Mouse (Mus musculus): ENCODE data around the gene Uqcc3. TPM values are rescaled to one million over a fixed set of nuclear protein-coding genes. Genes with fewer than 3 reads are reported as not detected.
"Not testable (repeated sequence)": the region's sequence is repeated elsewhere in the genome, so short reads cannot be mapped to it uniquely, and the experiment has no call there.

The Uqcc3 gene
- polyA plus RNA-seq, 1 experiment, result 19.2 TPM

DNA sequence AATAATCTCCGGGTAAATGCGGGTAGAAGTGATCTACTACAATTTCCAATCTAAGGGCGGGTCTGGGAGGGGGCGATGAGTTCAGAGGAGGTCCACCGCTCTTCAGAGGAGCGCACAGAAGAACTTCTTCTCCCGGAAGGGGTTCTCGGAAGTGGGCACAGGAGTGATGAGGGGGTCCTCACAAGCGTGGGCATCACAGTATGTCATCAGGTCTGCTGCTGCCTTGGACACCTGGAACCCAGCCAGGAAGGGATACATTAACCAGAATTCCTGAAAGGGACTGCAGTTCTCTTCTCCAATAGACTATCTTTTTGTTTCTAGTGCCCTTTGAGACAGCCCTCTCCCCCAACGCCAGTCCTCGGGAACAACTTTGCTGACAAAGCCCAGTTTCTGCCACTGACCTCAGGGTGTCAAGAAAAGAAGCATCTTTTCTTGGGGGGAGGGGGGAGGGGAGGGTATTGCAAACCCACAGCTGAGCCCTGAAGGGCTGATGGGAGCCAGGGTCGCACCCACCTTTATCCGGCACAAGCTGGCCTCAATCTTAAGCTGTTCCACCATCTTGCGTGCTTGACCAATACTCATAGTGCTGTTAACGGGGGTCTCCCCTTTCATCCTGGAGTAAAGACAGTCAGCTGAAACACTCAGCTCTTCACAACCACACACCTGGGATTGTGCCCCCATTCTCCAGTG lies 42.5 kb downstream of the Uqcc3 start:
- Histone ChIP-seq H3K27me3 (ENCODE audit: control insufficient read depth, insufficient read depth, low read length) (no peaks in the 10 kb centered on the region), H3K4me1 (ENCODE audit: control insufficient read depth, insufficient read depth, insufficient read length, low read length) (peaks cover 14% of the 10 kb centered on the region), H3K27ac (ENCODE audit: insufficient read depth, low read depth, low read length) (no peak overlapping the region), H3K36me3 (ENCODE audit: control insufficient read depth, insufficient read depth, low read length) (peaks cover 10% of the 10 kb centered on the region), H3K4me3 (ENCODE audit: low read depth, low read length) (peak overlapping the region; percentile 95)
- no peak for TF ChIP-seq POLR2A (IDR thresholded peaks at IDR 0.05; ENCODE audit: low read depth, low read length)
- WGBS, result 24% methylated on average over 15 of the region's 15 CpGs

DNA sequence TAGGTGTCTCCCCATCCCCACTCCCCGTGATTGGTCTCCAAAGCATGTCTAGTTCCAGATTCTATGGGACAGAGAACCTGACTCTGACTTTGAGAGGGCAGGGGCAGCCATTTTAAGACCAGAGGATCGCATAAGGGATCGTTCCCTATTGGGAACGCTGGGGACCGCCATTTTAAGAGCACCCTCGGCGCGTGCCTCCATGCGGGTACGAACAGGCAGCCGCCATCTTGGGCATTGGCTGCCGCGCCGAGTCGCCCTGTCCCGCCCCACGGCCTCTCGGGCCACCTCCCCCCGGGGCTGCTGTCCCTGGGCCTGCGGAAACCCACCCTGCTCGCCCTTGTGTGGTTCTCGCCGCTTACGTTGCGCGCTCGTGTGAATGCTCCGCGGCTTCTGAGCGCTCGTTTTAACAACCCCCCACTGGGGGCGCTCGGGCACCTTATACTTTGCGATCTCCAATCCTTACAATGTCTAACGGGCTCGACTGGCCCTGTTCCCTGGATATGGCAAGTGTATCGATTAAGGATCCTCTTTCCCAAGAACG lies 43.4 kb downstream of the Uqcc3 start, which contains the start of gene Bscl2:
Bscl2 (plus strand) TSS at position 217 of the 541 bp plus-strand sequence.
- peaks cover 17% of the 10 kb centered on the region for H3K36me3 ChIP-seq (ENCODE audit: control insufficient read depth, insufficient read depth, low read length)
- peak within 1 kb of the TSS; percentile 95 for H3K4me3 ChIP-seq (ENCODE audit: low read depth, low read length)
- H3K4me1 ChIP-seq (ENCODE audit: control insufficient read depth, insufficient read depth, insufficient read length, low read length), result peaks cover 14% of the 10 kb centered on the region
- H3K27ac ChIP-seq (ENCODE audit: insufficient read depth, low read depth, low read length), result peak within 1 kb of the TSS; percentile 65
- no peaks in the 10 kb centered on the region for H3K27me3 ChIP-seq (ENCODE audit: control insufficient read depth, insufficient read depth, low read length)
- TF ChIP-seq POLR2A (IDR thresholded peaks at IDR 0.05; ENCODE audit: low read depth, low read length) (peak; percentile 19), CTCF (IDR thresholded peaks at IDR 0.05; ENCODE audit: extremely low read depth, insufficient read length, insufficient replicate concordance, low read depth, low read length) (peak; percentile 67; the same call in 1 of the 2 replicates)
- under 1% methylated on average over 38 of the region's 38 CpGs for WGBS

DNA sequence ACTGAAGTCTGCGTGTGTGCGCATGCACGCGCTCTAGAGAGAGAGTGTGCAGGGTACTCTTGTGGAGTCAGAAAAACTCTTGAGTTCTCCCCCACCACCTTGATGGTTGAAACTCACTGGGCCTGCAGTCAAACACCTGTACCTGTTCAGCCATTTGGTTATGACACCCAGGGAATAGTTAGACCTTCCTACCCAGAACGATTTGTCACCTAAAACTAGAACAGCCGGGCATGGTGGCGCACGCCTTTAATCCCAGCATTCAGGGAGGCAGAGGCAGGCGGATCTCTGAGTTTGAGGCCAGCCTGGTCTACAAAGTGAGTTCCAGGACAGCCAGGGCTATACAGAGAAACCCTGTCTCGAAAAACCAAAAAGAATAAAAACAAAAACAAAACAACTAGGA lies 44.4 kb downstream of the Uqcc3 start:
- H3K27ac ChIP-seq (ENCODE audit: insufficient read depth, low read depth, low read length); H3K27me3 ChIP-seq (ENCODE audit: control insufficient read depth, insufficient read depth, low read length); H3K4me3 ChIP-seq (ENCODE audit: low read depth, low read length): not testable (repeated sequence)
- H3K4me1 ChIP-seq (ENCODE audit: control insufficient read depth, insufficient read depth, insufficient read length, low read length), result peaks cover 14% of the 10 kb centered on the region
- peaks cover 27% of the 10 kb centered on the region for H3K36me3 ChIP-seq (ENCODE audit: control insufficient read depth, insufficient read depth, low read length)
- WGBS, result 94% methylated on average over 10 of the region's 10 CpGs

DNA sequence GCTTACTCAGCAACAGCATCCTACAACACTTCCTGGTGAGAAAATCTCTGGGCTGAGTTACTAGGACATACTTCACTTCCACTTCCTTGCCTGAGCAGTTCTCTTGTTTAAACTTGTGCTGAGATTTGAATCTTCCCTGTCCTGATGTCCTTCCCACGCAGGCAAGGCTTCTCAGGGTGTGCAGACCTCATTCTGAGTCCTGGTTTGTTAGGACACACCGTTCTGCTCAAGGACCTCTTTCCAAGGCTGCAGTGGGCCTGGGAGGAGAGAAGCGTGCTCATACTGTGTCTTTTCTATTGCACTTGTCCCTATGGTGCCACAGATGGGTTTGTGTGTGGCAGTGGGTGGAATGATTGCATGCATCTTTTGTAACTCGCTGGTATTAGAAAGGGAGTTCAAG lies 47.8 kb downstream of the Uqcc3 start:
- 87% methylated on average over 4 of the region's 4 CpGs for WGBS
- Histone ChIP-seq H3K36me3 (ENCODE audit: control insufficient read depth, insufficient read depth, low read length) (peaks cover 60% of the 10 kb centered on the region), H3K27me3 (ENCODE audit: control insufficient read depth, insufficient read depth, low read length) (no peaks in the 10 kb centered on the region), H3K27ac (ENCODE audit: insufficient read depth, low read depth, low read length) (no peak overlapping the region), H3K4me3 (ENCODE audit: low read depth, low read length) (no peak overlapping the region), H3K4me1 (ENCODE audit: control insufficient read depth, insufficient read depth, insufficient read length, low read length) (peaks cover 3% of the 10 kb centered on the region; the same call in 1 of the 2 replicates)
- TF ChIP-seq POLR2A (IDR thresholded peaks at IDR 0.05; ENCODE audit: low read depth, low read length), result no peak
- TF ChIP-seq CTCF (IDR thresholded peaks at IDR 0.05; ENCODE audit: extremely low read depth, insufficient read length, insufficient replicate concordance, low read depth, low read length), result no peak

DNA sequence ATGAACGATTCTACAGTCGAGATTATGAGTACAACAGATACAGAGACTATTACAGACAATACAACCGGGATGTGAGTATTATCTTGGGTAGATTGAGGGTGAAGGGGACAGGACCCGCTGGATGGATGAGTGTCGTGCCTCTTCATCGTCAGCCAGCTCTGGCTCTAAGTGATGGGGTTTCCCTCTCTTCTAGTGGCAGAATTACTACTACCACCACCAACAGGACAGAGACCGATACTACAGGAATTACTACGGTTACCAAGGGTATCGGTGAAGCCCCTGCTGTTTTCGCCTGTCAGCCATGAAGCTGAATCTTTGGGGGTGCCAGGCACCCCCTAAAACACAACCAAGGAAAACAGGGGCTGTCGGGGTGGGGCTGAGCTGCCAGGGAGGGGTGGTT lies 49.5 kb downstream of the Uqcc3 start:
- Histone ChIP-seq H3K27ac (ENCODE audit: insufficient read depth, low read depth, low read length) (no peak overlapping the region), H3K4me1 (ENCODE audit: control insufficient read depth, insufficient read depth, insufficient read length, low read length) (no peaks in the 10 kb centered on the region), H3K27me3 (ENCODE audit: control insufficient read depth, insufficient read depth, low read length) (no peaks in the 10 kb centered on the region), H3K4me3 (ENCODE audit: low read depth, low read length) (no peak overlapping the region), H3K36me3 (ENCODE audit: control insufficient read depth, insufficient read depth, low read length) (peaks cover 73% of the 10 kb centered on the region)
- TF ChIP-seq CTCF (IDR thresholded peaks at IDR 0.05; ENCODE audit: extremely low read depth, insufficient read length, insufficient replicate concordance, low read depth, low read length) (no peak), POLR2A (IDR thresholded peaks at IDR 0.05; ENCODE audit: low read depth, low read length) (no peak)
- 86% methylated on average over 11 of the region's 11 CpGs for WGBS

DNA sequence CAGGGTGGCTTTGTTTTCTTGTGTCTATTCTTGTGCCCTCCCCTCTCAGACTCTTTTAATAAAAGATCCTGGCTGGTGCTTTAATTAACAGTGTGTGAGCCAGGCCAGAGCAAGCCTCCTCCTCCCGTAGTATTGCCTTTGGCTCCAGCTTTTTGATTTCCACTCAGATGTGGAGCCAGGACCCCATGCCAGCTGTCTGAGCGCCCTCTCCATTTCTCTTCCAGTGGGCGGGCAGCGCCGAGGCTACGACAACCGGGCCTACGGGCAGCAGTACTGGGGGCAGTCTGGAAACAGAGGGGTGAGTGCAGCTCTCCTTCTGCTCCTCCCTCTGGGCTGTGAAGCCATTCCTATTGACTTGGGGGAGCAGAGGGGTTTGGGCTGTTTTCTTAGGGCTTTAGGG lies 50.1 kb downstream of the Uqcc3 start:
- no peak overlapping the region for H3K27ac ChIP-seq (ENCODE audit: insufficient read depth, low read depth, low read length)
- H3K4me1 ChIP-seq (ENCODE audit: control insufficient read depth, insufficient read depth, insufficient read length, low read length), result no peaks in the 10 kb centered on the region
- no peaks in the 10 kb centered on the region for H3K27me3 ChIP-seq (ENCODE audit: control insufficient read depth, insufficient read depth, low read length)
- no peak for TF ChIP-seq POLR2A (IDR thresholded peaks at IDR 0.05; ENCODE audit: low read depth, low read length)
- TF ChIP-seq CTCF (IDR thresholded peaks at IDR 0.05; ENCODE audit: extremely low read depth, insufficient read length, insufficient replicate concordance, low read depth, low read length), result no peak
- H3K36me3 ChIP-seq (ENCODE audit: control insufficient read depth, insufficient read depth, low read length), result peaks cover 78% of the 10 kb centered on the region
- 95% methylated on average over 8 of the region's 8 CpGs for WGBS
- no peak overlapping the region for H3K4me3 ChIP-seq (ENCODE audit: low read depth, low read length)

Other genes starting within 250 kb of the Uqcc3 start
- gene Chrm1, start 217.1 kb downstream of the Uqcc3 start, polyA plus RNA-seq (2012; rRNA removed), result 2.3 and 2.4 TPM in 2 replicates
- 132 and 391 TPM in 2 replicates for gene Slc3a2, start 157.6 kb downstream of the Uqcc3 start, polyA plus RNA-seq (2012; rRNA removed)
- gene Wdr74, start 145.1 kb downstream of the Uqcc3 start, polyA plus RNA-seq (2012; rRNA removed), result 12.1 and 17.5 TPM in 2 replicates
- gene 1700092M07Rik, start 140.2 kb downstream of the Uqcc3 start, polyA plus RNA-seq (2012; rRNA removed), result not detected in 2 replicates
- 31.7 and 65.9 TPM in 2 replicates for gene Stx5a, start 139.5 kb downstream of the Uqcc3 start, polyA plus RNA-seq (2012; rRNA removed)
- gene Nxf1, start 123.8 kb downstream of the Uqcc3 start, polyA plus RNA-seq (2012; rRNA removed), result 13.3 and 25.4 TPM in 2 replicates
- 117 and 142 TPM in 2 replicates for gene Tmem223, start 109.9 kb downstream of the Uqcc3 start, polyA plus RNA-seq (2012; rRNA removed)
- 59.9 and 96.2 TPM in 2 replicates for gene Tmem179b, start 106.5 kb downstream of the Uqcc3 start, polyA plus RNA-seq (2012; rRNA removed)
- gene Taf6l, start 94.5 kb downstream of the Uqcc3 start, polyA plus RNA-seq (2012; rRNA removed), result 4.5 and 8.1 TPM in 2 replicates
- gene Polr2g, start 82.3 kb downstream of the Uqcc3 start, polyA plus RNA-seq (2012; rRNA removed), result 7.7 and 13.5 TPM in 2 replicates
- 0.60 and 0.86 TPM in 2 replicates for gene Zbtb3, start 78.4 kb downstream of the Uqcc3 start, polyA plus RNA-seq (2012; rRNA removed)
- 5.7 and 8.9 TPM in 2 replicates for gene Ttc9c, start 61.6 kb downstream of the Uqcc3 start, polyA plus RNA-seq (2012; rRNA removed)
- 9.2 and 20.9 TPM in 2 replicates for gene Hnrnpul2, start 60.9 kb downstream of the Uqcc3 start, polyA plus RNA-seq (2012; rRNA removed)
- 4.6 TPM in 1 of 2 replicates, not detected in the other for gene AC129217.1, start 51.1 kb downstream of the Uqcc3 start, polyA plus RNA-seq (2012; rRNA removed)
- 54.3 and 82.6 TPM in 2 replicates for gene Bscl2, start 43.5 kb downstream of the Uqcc3 start, polyA plus RNA-seq (2012; rRNA removed)
- gene Gng3, start 41.7 kb downstream of the Uqcc3 start, polyA plus RNA-seq (2012; rRNA removed), result 0.33 and 0.63 TPM in 2 replicates
- gene Lrrn4cl, start 30.2 kb downstream of the Uqcc3 start, polyA plus RNA-seq (2012; rRNA removed), result 0.11 and 0.17 TPM in 2 replicates
- 34.7 and 95.9 TPM in 2 replicates for gene Ubxn1, start 9.4 kb downstream of the Uqcc3 start, polyA plus RNA-seq (2012; rRNA removed)
- 0.22 and 0.55 TPM in 2 replicates for gene Lbhd1, start 2.8 kb upstream of the Uqcc3 start, polyA plus RNA-seq (2012; rRNA removed)
- not detected in 2 replicates for gene Gm49403, start 3.0 kb upstream of the Uqcc3 start, polyA plus RNA-seq (2012; rRNA removed)
- 9.5 and 11.4 TPM in 2 replicates for gene 1810009A15Rik, start 7.9 kb upstream of the Uqcc3 start, polyA plus RNA-seq (2012; rRNA removed)
- not detected in 2 replicates for gene Gm49416, start 8.0 kb upstream of the Uqcc3 start, polyA plus RNA-seq (2012; rRNA removed)
- gene Ints5, start 12.1 kb upstream of the Uqcc3 start, polyA plus RNA-seq (2012; rRNA removed), result 13.2 and 19.5 TPM in 2 replicates
- gene Ganab, start 17.1 kb upstream of the Uqcc3 start, polyA plus RNA-seq (2012; rRNA removed), result 45.7 and 74.1 TPM in 2 replicates
- 40.1 and 69.5 TPM in 2 replicates for gene B3gat3, start 39.5 kb upstream of the Uqcc3 start, polyA plus RNA-seq (2012; rRNA removed)
- 7.2 and 15.1 TPM in 2 replicates for gene Rom1, start 48.4 kb upstream of the Uqcc3 start, polyA plus RNA-seq (2012; rRNA removed)
- 18.4 and 32.2 TPM in 2 replicates for gene Eml3, start 48.6 kb upstream of the Uqcc3 start, polyA plus RNA-seq (2012; rRNA removed)
- gene Mta2, start 61.0 kb upstream of the Uqcc3 start, polyA plus RNA-seq (2012; rRNA removed), result 15.0 and 21.7 TPM in 2 replicates
- 5.6 and 13.2 TPM in 2 replicates for gene Tut1, start 72.9 kb upstream of the Uqcc3 start, polyA plus RNA-seq (2012; rRNA removed)
- 90.2 and 129 TPM in 2 replicates for gene Eef1g, start 86.1 kb upstream of the Uqcc3 start, polyA plus RNA-seq (2012; rRNA removed)
- gene Ahnak, start 108.4 kb upstream of the Uqcc3 start, polyA plus RNA-seq (2012; rRNA removed), result 5.1 and 14.7 TPM in 2 replicates
- gene Scgb1a1, start 207.0 kb upstream of the Uqcc3 start, polyA plus RNA-seq (2012; rRNA removed), result 0.30 and 3.7 TPM in 2 replicates

Measured in small intestine, adult 2 months (tissue).